Mouse (Mus musculus) spleen, adult 2 months (tissue): ENCODE data around the gene Mfn1. TPM values are rescaled to one million over a fixed set of nuclear protein-coding genes. Genes with fewer than 3 reads are reported as not detected.
A peak's percentile ranks its signal among the peaks of the same experiment; 100 is the strongest.

Experiments used
- DNase-seq, 2 experiments: peaks; one replicate each; pipeline versions ENCODE4 v3.0.0 to v3.0.0-alpha.2; 2012 to 2021; ENCODE audit warnings: low spot score in 2 of 2, low read depth in 1 of 2
- H3K27ac ChIP-seq: fragments of 200-500 bp; 2 replicates; pipeline ENCODE4 v1.5.1; 2012; ENCODE audit warnings: low read length, inconsistent platforms; ENCODE audit not compliant: insufficient read depth
- H3K27me3 ChIP-seq: fragments of 200-500 bp; 2 replicates; pipeline ENCODE4 v1.6.1; 2012; ENCODE audit warnings: mild to moderate bottlenecking, moderate library complexity, low read length, inconsistent platforms; ENCODE audit not compliant: control insufficient read depth, insufficient read depth
- H3K36me3 ChIP-seq: fragments of 200-500 bp; 2 replicates; pipeline ENCODE4 v1.6.1; 2012; ENCODE audit warnings: mild to moderate bottlenecking, low read length, inconsistent platforms; ENCODE audit not compliant: control insufficient read depth, insufficient read depth
- H3K4me1 ChIP-seq: fragments of 200-500 bp; 2 replicates; pipeline ENCODE4 v1.6.1; 2011; ENCODE audit warnings: inconsistent platforms; ENCODE audit not compliant: control insufficient read depth, insufficient read depth, insufficient read length
- H3K4me3 ChIP-seq: fragments of 200-500 bp; 2 replicates; pipeline ENCODE4 v1.5.1; 2011; ENCODE audit warnings: mild to moderate bottlenecking, inconsistent platforms; ENCODE audit not compliant: insufficient read depth, insufficient read length; ENCODE audit errors: extremely low read depth
- CTCF ChIP-seq: fragments of 200-500 bp; IDR thresholded peaks from 2 replicates; pipeline ENCODE4 v1.5.1; 2011; ENCODE audit warnings: mild to moderate bottlenecking, inconsistent platforms; ENCODE audit not compliant: insufficient read depth, insufficient read length, insufficient replicate concordance; ENCODE audit errors: extremely low read depth
- POLR2A ChIP-seq: fragments of 200-500 bp; IDR thresholded peaks from 2 replicates; pipeline ENCODE4 v1.6.1; 2011; ENCODE audit warnings: low read depth, low read length, inconsistent platforms
- WGBS: fragments of 180-500 bp; shearing (Covaris S2); methylation state at CpG from one replicate; pipeline ENCODE4 v1.1.7; 2018; 5-methylcytosine and 5-hydroxymethylcytosine counted together
- polyA plus RNA-seq: library from polyadenylated mRNA; depleted of rRNA; stranded (reverse); fragments of >200 nt; gene quantifications from 2 replicates; pipeline ENCODE4 v1.2.3, GENCODE M21; 2012

The Mfn1 gene
- polyA plus RNA-seq, 1 experiment: 3.4 TPM

- DNase-seq: peak in 1 of 2 experiments; percentile 21
- Histone ChIP-seq H3K36me3 (no peaks in the 10 kb centered on the region), H3K4me3 (peak within 1 kb of the TSS; percentile 9; the same call in 1 of the 2 replicates), H3K27me3 (no peaks in the 10 kb centered on the region), H3K4me1 (peaks cover 34% of the 10 kb centered on the region; the same call in 1 of the 2 replicates), H3K27ac (peak within 1 kb of the TSS; percentile 87)
- TF ChIP-seq POLR2A (no peak), CTCF (no peak)
- 69% methylated on average over 11 of the region's 11 CpGs for WGBS
Observed at GRCm38 (mm10) chr3:32492097-32493090, 36.9 kb upstream of the Mfn1 start, which contains the start of gene Kcnmb3. Gene Kcnmb3, minus strand, starts transcription at chr3:32492231.

DNA sequence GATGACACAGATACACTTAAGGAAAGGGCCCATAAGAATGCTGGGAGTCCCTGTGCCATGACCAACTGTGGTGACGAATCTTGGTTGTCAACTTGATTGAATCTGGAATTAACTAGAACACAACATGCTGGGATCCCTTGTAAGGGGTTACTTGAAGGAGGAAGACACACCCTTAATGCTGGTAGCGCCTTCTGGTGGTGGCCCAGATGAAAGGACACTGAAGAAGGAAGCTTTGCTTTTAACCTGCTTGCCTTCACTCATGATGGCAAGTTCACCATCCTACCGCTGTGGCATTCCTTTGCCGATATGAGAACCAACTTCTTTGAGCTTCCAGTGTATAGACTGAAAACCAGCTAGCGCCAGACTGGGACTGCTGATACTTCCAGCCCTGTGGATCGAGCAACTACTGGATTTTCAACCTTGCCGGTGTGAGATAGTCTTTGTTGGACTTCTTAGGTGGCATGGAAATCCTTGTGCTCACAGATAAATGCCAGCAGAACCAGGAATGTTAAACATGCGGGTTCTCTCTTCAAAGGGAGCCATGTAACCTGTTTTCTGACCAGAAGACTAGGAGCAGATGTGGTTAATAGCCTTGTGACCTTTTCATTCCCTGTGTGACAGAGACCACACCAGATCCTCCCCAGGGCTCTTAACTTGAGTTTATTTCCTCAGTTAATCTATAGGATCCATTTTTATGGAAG is 34.7 kb upstream of the Mfn1 start:
- H3K36me3 ChIP-seq: no peaks in the 10 kb centered on the region
- no peak overlapping the region for H3K27ac ChIP-seq
- no peak overlapping the region for H3K4me3 ChIP-seq
- 85% methylated on average over 8 of the region's 8 CpGs for WGBS
- TF ChIP-seq CTCF (peak; percentile 25; the same call in 1 of the 2 replicates), POLR2A (no peak)
- no peaks in the 10 kb centered on the region for H3K27me3 ChIP-seq
- peak; percentile 27 to 69 for DNase-seq
- H3K4me1 ChIP-seq: peaks cover 30% of the 10 kb centered on the region; the same call in 1 of the 2 replicates

DNA sequence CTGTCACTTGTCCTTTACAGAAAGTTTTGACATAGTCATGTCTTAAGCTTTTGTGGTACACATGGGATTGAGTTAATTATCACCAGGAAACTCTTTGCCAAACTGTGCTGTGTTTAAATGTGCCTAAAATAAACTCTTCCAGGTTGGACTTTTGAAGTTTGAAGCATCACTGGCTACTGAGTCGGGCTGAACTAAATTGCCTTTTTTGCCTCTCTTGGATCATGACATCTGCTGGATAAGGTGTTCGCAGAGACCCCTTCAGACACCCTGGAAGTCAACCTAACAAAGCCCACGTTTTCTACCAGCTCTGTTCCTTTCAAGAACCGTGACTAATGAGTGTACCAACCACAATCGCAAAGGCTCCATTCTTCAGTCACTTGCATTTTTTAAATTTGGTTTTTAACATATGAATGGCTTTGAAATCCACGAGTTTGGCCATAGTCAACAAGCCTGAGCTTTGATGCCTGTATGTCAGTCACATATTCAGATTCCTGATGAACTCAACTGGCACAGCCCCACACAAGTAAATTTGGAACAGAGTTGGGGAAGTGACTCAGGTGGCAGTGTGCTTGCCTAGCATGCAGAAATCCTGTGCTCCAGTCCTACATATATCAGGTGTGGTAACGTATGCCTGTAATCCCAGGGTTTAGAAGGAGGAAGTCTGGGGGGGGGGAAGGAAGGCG is 34.0 kb upstream of the Mfn1 start:
- H3K36me3 ChIP-seq: no peaks in the 10 kb centered on the region
- no peak overlapping the region for H3K27ac ChIP-seq
- TF ChIP-seq POLR2A: no peak
- TF ChIP-seq CTCF: no peak
- H3K4me1 ChIP-seq: peaks cover 25% of the 10 kb centered on the region; the same call in 1 of the 2 replicates
- no peaks in the 10 kb centered on the region for H3K27me3 ChIP-seq
- no peak for DNase-seq
- no peak overlapping the region for H3K4me3 ChIP-seq
- 73% methylated on average over 8 of the region's 8 CpGs for WGBS

DNA sequence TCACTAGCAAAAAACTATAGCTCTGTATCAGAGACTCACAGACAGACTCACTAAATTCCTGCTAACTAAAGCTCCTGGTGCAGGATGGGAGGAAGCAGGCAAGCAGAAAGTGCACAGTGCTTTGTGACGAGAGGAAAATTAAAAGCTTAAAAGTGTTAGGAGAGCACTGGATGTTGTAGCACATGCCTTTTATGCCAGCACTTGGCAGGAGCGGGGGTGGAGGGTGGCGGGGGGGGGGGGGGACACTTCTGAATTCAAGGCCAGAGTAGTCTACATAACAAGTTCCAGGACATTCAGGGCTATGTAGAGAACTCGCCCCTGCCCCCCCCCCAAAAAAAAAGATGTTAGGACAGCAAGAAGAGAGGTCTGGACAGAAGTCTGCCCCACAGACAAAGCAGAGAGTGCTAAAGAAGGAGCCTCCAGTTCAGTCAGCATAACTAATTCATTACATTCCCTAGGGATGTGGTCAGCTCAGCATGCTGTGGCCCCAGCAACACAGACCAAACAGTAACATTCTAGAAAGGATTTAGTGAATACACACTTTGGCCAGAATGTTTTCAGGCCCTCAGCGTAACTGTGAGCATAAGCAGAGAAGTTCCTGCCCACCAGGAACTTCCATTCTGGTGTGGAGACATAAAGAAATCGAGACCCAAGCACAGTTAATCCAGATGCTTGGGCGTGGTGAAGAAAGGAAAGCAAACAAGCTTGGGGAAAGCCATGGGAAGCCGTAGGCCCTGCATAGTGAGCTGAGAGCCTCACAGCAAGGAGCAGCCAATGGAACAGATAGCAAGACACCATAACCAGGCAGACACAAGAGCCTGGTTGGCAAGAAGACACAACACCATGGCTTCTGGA is 33.2 kb upstream of the Mfn1 start:
- Histone ChIP-seq H3K4me3 (no peak overlapping the region), H3K27me3 (no peaks in the 10 kb centered on the region), H3K27ac (no peak overlapping the region), H3K4me1 (peaks cover 22% of the 10 kb centered on the region; the same call in 1 of the 2 replicates), H3K36me3 (no peaks in the 10 kb centered on the region)
- DNase-seq: no peak
- WGBS: 79% methylated on average over 8 of the region's 8 CpGs
- TF ChIP-seq CTCF (no peak), POLR2A (no peak)

GRCm38 (mm10) chr3:32496711-32497070 is 32.6 kb upstream of the Mfn1 start:
- WGBS: 95% methylated on average over 1 of the region's 1 CpGs
- Histone ChIP-seq H3K4me3 (no peak overlapping the region), H3K27ac (no peak overlapping the region), H3K4me1 (peaks cover 17% of the 10 kb centered on the region; the same call in 1 of the 2 replicates), H3K27me3 (no peaks in the 10 kb centered on the region), H3K36me3 (no peaks in the 10 kb centered on the region)
- no peak for TF ChIP-seq CTCF
- TF ChIP-seq POLR2A: no peak
- no peak for DNase-seq
